Mouse (Mus musculus): ENCODE measurements at regions not wholly inside any gene's neighbourhood (a gene's known extent, or its start where the extent isn't known, plus 50 kb on each side); places are given as distances from the start of the nearest gene placed in this dataset.
A peak's percentile ranks its signal among the peaks of the same experiment; 100 is the strongest.

- peak; percentile 54 to 62 for DNase-seq
Measured at GRCm38 (mm10) chr7:139741246-139741903, 57.8 kb upstream of the Cfap46 start.

GRCm38 (mm10) chr7:139746803-139747202, 63.2 kb upstream of the Cfap46 start:
- no peak for DNase-seq

GRCm38 (mm10) chr7:139747290-139748067, 63.9 kb upstream of the Cfap46 start:
- DNase-seq = no peak

GRCm38 (mm10) chr7:139755004-139755403, 71.4 kb upstream of the Cfap46 start:
- DNase-seq = no peak

- DNase-seq = no peak
Measured at GRCm38 (mm10) chr7:139762522-139762921, 71.5 kb upstream of the Adgra1 start.

GRCm38 (mm10) chr7:139763241-139763640, 70.7 kb upstream of the Adgra1 start:
- no peak for DNase-seq

- no peak for DNase-seq
Measured at GRCm38 (mm10) chr7:139766296-139766695, 67.7 kb upstream of the Adgra1 start.

- DNase-seq = no peak
Measured at GRCm38 (mm10) chr7:139769167-139769566, 64.8 kb upstream of the Adgra1 start.

GRCm38 (mm10) chr7:139777243-139777642, 56.7 kb upstream of the Adgra1 start:
- no peak for DNase-seq

GRCm38 (mm10) chr7:139779876-139780275, 54.1 kb upstream of the Adgra1 start:
- peak in 1 of 2 experiments; percentile 11 for DNase-seq

- no peak for DNase-seq
Measured at GRCm38 (mm10) chr7:139781513-139781912, 52.5 kb upstream of the Adgra1 start.

Small RNA genes lying in the stretch of these regions (microRNA-seq; reads per million reads assigned to microRNA genes)
- gene Mir6401 = 0 reads per million in 2 experiments

All from layer of hippocampus, postnatal 36 days (tissue).